Mouse (Mus musculus) midbrain, embryonic 13.5 days (tissue): ENCODE measurements around the gene Armc12. TPM values are rescaled to one million over a fixed set of nuclear protein-coding genes. Genes with fewer than 3 reads are reported as not detected.

ENCODE experiments used
- ATAC-seq: fragments of 200-750 bp; cut with Nextera tagmentation; 2 replicates; pipeline ENCODE4 v1.8.0; 2017; ENCODE audit warnings: mild to moderate bottlenecking, moderate TSS enrichment, moderate library complexity
- H3K27ac ChIP-seq: fragments of 300-500 bp; sonication (generic); 2 replicates; pipeline ENCODE4 v1.5.1; 2015; ENCODE audit warnings: inconsistent platforms, mild to moderate bottlenecking, moderate library complexity
- H3K27me3 ChIP-seq: fragments of 300-500 bp; sonication (generic); 2 replicates; pipeline ENCODE4 v1.6.1; 2015; ENCODE audit warnings: mild to moderate bottlenecking, inconsistent platforms
- H3K36me3 ChIP-seq: fragments of 300-500 bp; sonication (generic); 2 replicates; pipeline ENCODE4 v1.6.1; 2015; ENCODE audit warnings: mild to moderate bottlenecking, inconsistent platforms
- H3K4me1 ChIP-seq: fragments of 300-500 bp; sonication (generic); replicated peaks from 2 replicates; pipeline ENCODE4 v1.6.1; 2015; ENCODE audit warnings: inconsistent platforms
- H3K4me2 ChIP-seq: fragments of 300-500 bp; sonication (generic); replicated peaks from 2 replicates; pipeline ENCODE4 v1.6.1; 2015; ENCODE audit warnings: moderate library complexity, mild to moderate bottlenecking, inconsistent platforms
- H3K4me3 ChIP-seq: fragments of 300-500 bp; sonication (generic); replicated peaks from 2 replicates; pipeline ENCODE4 v1.5.1; 2015; ENCODE audit warnings: mild to moderate bottlenecking, inconsistent platforms
- H3K9ac ChIP-seq: fragments of 300-500 bp; sonication (generic); replicated peaks from 2 replicates; pipeline ENCODE4 v1.6.1; 2015; ENCODE audit warnings: mild to moderate bottlenecking, inconsistent platforms
- H3K9me3 ChIP-seq: fragments of 300-500 bp; sonication (generic); 2 replicates; pipeline ENCODE4 v1.6.1; 2016; ENCODE audit warnings: mild to moderate bottlenecking, inconsistent platforms
- WGBS: fragments of 180-500 bp; shearing (Covaris S2); methylation state at CpG from one replicate; pipeline ENCODE4 v1.1.7; 2015; 5-methylcytosine and 5-hydroxymethylcytosine counted together
- polyA plus RNA-seq: library from polyadenylated mRNA; unstranded; fragments of >200 nt; fragmentation: Nextera tagmentation; extraction: Ambion mirVana; gene quantifications from 2 replicates; pipeline ENCODE4 v1.2.1, GENCODE M21; 2015

Armc12 gene
- polyA plus RNA-seq, 1 experiment from 2014 or later = not detected

DNA sequence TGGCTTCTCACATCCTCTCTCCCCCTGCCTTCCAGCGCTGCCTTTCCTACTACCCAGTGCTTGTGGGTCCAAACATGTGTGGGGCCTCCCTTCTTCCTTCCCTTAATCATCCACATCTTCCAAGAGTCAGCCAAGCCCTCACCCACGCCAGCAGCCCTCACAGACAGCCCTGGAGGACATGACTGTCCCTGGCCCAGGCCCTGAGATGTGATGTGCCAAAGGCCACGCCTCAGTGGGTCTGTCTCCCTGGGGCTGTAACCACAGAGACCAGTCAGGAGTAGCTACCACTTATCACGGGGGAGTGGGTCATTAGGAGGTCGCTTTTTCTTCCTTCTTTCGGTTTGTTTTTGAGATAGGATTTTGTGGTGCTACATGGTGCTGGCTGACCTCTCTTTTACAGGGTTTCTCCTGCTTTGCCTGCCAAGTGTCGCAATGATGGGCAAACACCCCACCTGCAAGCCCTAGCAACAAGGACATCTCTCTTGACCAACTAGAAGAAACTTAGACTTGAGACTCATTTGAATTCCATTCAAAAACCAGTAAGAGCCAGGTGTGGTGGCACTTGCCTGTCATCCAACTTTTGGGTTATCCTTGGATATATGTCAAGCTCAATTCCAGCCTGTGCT lies 28.3 kb upstream of the Armc12 start:
- Histone ChIP-seq H3K9me3 (no peaks in the 10 kb centered on the region), H3K36me3 (no peaks in the 10 kb centered on the region), H3K4me3 (no peak overlapping the region), H3K4me1 (peaks cover 6% of the 10 kb centered on the region; the same call in 1 of the 2 replicates), H3K4me2 (no peak overlapping the region), H3K27me3 (no peaks in the 10 kb centered on the region), H3K9ac (no peak overlapping the region), H3K27ac (no peak overlapping the region)
- 71% methylated on average over 7 of the region's 7 CpGs for WGBS
- ATAC-seq = no peak

DNA sequence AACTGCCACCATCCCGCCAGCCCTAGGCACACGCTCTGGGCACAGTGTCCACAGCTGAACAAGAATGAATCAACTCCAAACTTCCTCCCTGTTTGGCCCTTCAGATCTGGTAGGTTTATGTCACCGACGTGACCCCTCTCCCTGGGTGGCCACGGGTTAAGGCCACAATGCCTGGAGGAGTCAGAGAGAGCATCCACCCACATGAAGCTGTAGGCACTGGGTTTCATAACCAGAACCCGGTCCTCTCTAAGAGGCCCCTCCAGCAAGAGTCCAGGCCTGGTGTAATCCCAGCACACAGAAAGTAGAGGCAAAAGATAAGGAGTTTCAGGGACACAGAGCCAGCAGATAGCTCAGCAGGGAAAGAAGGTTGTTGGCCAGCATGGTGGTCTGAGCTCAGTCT lies 26.4 kb upstream of the Armc12 start:
- no peak overlapping the region for H3K4me2 ChIP-seq

DNA sequence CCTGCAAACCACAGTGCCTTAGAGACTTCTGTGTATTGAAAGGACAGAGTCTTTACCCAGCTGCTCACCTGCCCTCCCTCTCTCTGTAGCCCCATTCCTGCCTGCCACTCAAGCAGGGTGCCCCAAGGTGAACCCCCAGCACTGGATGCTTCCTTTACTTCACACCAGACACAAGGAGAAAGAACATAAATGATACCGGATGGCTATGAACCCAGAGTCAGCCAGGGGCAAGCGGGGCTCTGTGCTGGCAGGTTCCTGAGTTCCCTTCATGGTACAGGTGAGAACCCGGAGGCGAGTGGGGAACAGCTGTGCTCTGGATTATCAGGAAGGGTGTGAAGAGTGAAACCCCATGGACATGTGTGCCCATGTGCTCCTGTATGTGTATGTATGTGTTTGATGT lies 25.0 kb upstream of the Armc12 start:
- Histone ChIP-seq H3K4me1 (peaks cover 14% of the 10 kb centered on the region), H3K36me3 (no peaks in the 10 kb centered on the region)
- no peak for ATAC-seq

More for the DNA sequence above, 26.4 kb upstream of the Armc12 start:
- Histone ChIP-seq H3K27me3 (no peaks in the 10 kb centered on the region), H3K4me1 (peaks cover 10% of the 10 kb centered on the region; the same call in 1 of the 2 replicates), H3K9ac (no peak overlapping the region), H3K9me3 (no peaks in the 10 kb centered on the region), H3K4me3 (no peak overlapping the region), H3K36me3 (no peaks in the 10 kb centered on the region), H3K27ac (no peak overlapping the region)
- no peak for ATAC-seq
- 87% methylated on average over 6 of the region's 6 CpGs for WGBS

DNA sequence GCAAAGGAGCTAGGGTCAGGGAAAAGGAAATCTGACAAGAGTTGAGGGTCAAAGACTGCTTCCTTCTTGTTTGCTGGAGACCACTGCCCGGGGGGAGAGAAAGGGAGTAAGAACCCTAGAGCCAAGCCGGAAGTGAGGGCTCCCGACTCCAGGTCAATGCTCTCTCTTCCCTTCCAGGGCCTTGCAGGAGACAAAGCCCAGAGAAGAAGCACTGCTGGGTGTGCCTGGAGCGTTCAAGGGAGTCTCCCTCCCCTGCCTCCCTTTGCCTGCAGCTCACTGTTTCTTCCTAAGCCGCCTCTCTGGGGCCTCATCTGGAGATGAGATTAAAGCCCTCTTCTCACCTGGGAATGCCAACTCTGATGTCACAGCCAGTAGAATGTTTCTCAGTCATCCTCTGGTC lies 23.7 kb upstream of the Armc12 start:
- H3K4me2 ChIP-seq = no peak overlapping the region

More for the DNA sequence above, 25.0 kb upstream of the Armc12 start:
- 93% methylated on average over 4 of the region's 4 CpGs for WGBS
- H3K4me2 ChIP-seq = no peak overlapping the region
- H3K27ac ChIP-seq = no peak overlapping the region
- no peaks in the 10 kb centered on the region for H3K9me3 ChIP-seq
- no peak overlapping the region for H3K4me3 ChIP-seq
- H3K9ac ChIP-seq = no peak overlapping the region
- H3K27me3 ChIP-seq = no peaks in the 10 kb centered on the region

DNA sequence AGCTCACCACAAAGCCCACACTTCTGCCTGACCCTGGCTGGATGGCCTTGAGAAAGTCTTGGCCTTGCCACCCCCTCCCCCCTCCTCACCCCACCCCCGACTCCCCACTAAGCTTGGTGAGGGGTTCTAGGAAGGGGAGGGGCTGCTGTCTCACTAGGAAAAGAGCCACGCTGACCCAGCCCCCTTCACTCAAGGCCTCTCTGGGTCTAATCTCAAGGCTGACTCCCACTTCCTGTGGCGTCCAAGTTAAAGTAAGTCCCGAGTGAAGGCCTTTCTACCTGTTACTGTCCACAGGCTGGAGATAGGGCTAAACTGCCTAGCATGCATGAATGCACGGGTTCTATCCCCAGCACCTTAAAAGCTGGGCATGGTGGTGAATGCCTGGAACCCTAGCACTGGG lies 23.1 kb upstream of the Armc12 start:
- no peak for ATAC-seq
- Histone ChIP-seq H3K27ac (no peak overlapping the region), H3K36me3 (no peaks in the 10 kb centered on the region), H3K9me3 (no peaks in the 10 kb centered on the region), H3K4me3 (no peak overlapping the region), H3K4me1 (peaks cover 24% of the 10 kb centered on the region), H3K9ac (no peak overlapping the region; the same call in 1 of the 2 replicates), H3K27me3 (peaks cover 5% of the 10 kb centered on the region; the same call in 1 of the 2 replicates), H3K4me2 (no peak overlapping the region)
- 29% methylated on average over 5 of the region's 5 CpGs for WGBS

More for the DNA sequence above, 23.7 kb upstream of the Armc12 start:
- no peaks in the 10 kb centered on the region for H3K36me3 ChIP-seq
- no peak overlapping the region for H3K27ac ChIP-seq
- peaks cover 5% of the 10 kb centered on the region; the same call in 1 of the 2 replicates for H3K27me3 ChIP-seq
- no peak for ATAC-seq
- 22% methylated on average over 5 of the region's 5 CpGs for WGBS
- no peaks in the 10 kb centered on the region for H3K9me3 ChIP-seq
- peaks cover 24% of the 10 kb centered on the region for H3K4me1 ChIP-seq
- H3K4me3 ChIP-seq = no peak overlapping the region
- H3K9ac ChIP-seq = no peak overlapping the region; the same call in 1 of the 2 replicates

DNA sequence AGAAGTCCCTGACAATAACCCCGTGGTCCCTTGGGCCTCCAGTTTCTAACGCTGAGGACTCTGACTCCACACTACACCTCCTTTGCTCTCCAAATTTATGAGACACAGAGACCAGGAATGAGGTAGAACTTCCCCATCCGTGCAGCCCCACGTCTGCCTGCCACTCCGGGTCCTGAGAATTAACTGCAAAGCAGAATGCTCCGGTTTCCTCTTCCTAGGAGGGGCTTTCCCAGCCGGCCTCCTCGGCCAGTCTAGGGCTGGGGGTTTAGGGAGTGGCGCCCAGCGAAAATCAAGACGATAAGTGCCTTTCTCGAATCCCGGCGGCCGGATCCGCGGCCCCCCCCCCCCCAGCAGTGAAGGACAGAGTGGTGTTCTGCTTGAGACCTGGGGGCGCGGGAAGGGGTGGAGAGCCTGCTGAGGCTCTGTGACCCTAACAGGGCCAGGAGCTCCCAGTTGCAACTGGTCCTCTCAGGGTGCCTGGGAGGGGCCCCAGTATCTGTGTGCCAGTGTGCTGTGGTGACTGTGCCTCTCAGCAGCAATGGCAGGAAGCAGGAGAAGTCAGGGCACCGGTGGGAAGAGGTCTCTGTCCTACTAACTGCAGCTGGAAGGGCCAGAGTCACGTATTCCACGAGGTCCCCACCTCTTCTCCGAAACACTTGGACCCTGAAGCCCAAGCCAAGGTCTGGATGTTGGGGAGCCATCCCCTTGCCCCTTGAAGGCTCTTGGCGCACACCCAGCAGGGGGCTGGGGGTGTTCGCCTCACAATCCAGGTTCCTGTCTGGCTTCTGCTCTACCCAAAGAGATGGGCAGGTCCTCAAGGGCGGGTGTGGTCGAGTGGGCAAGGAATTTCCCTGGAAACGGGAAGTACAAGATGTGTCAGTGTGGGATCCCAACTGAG lies 19.9 kb upstream of the Armc12 start:
- Histone ChIP-seq H3K4me3 (no peak overlapping the region), H3K27ac (no peak overlapping the region), H3K27me3 (peaks cover 10% of the 10 kb centered on the region; the same call in 1 of the 2 replicates), H3K4me2 (peak overlapping the region; percentile 16), H3K9me3 (no peaks in the 10 kb centered on the region), H3K36me3 (no peaks in the 10 kb centered on the region), H3K4me1 (peaks cover 24% of the 10 kb centered on the region), H3K9ac (no peak overlapping the region; the same call in 1 of the 2 replicates)
- WGBS = 8% methylated on average over 28 of the region's 28 CpGs
- ATAC-seq = no peak

DNA sequence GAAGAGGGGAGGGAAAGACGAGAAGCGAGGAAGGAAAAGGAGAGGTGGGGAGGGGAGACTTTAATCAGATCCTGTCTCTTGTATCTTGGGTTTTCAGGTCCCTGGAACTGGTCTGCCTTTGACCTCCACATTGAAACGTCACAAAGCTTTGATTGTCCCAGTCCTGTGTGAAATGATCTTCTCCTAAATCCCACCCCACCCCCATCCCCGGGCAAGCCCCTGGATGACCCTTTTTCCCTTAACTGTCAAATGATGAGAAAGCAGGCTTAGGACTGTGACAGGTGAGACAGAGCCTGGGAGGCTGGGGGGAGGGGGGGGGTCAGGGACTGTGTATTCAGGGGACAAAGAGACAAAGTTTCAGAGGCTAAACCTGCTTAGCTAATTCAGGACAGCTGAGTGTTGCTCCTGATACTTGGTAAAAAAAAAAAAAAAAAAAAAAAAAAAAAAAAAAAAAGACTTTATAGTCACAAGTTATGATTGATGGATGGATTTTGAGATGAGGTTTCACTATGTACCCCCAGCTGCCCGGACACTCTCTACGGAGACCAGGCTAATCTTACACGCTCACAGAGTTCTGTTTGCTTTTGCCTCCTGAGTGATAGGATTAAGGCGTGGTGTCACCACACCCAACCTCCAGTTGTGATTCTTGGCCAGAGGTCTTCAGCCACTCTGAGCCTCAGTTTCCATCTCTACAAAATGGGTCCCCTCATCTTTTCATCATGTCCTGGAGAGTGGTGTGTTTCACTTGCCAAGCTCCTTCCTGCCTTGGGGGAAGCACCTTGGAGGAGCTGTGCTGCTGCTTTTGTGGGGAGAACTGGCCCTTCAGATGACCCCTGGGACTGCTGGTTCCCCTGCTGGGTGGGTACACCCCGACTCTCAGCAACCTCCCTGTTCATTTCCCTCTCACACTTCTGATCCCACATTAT lies 18.7 kb upstream of the Armc12 start:
- Histone ChIP-seq H3K27me3 (peaks cover 21% of the 10 kb centered on the region), H3K4me3 (no peak overlapping the region), H3K9me3 (no peaks in the 10 kb centered on the region), H3K9ac (no peak overlapping the region), H3K4me1 (peaks cover 22% of the 10 kb centered on the region), H3K4me2 (no peak overlapping the region), H3K36me3 (no peaks in the 10 kb centered on the region), H3K27ac (no peak overlapping the region)
- 29% methylated on average over 9 of the region's 9 CpGs for WGBS
- no peak for ATAC-seq

DNA sequence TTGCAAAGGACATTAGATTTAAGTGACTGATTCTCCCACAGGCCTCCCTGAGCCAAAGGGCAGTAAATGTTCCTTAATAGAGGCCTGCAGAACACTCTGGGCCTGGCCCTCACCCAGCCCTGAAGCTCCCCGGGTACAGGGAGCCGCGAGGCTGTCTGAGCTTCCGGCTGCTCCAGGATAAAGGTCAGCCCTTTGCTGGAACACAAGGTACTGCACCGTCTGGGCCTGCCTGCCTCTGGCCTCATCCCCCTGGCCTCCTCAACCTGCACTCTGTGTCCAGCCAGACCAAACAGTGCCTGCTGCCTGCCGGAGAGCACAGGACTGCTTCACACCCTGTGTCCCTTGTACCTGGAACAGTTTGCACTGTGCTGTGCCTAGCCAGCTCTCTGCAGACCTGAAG lies 17.9 kb upstream of the Armc12 start:
- ATAC-seq = no peak
- no peaks in the 10 kb centered on the region for H3K9me3 ChIP-seq
- peaks cover 23% of the 10 kb centered on the region for H3K27me3 ChIP-seq
- H3K4me3 ChIP-seq = no peak overlapping the region
- H3K27ac ChIP-seq = no peak overlapping the region
- H3K4me1 ChIP-seq = peaks cover 18% of the 10 kb centered on the region
- H3K9ac ChIP-seq = no peak overlapping the region
- no peaks in the 10 kb centered on the region for H3K36me3 ChIP-seq
- H3K4me2 ChIP-seq = no peak overlapping the region
- WGBS = 58% methylated on average over 6 of the region's 6 CpGs

DNA sequence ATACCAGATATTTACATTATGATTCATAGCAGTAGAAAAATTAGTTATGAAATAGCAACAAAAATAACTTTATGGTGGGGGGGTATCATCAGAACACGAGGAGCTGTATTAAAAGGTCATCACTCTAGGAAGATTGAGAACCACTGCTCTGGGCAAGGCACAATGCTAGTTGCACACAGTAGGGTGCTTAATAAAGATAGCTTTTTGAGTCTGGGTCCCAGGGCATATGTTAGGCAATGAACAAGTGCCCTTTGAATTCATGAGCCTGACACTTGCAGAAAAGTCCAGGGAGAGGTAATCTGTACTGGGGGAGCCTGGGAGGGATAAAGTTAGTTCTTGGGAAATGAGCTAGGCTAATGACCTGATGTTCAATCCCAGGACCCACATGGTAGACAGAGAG lies 17.3 kb upstream of the Armc12 start:
- Histone ChIP-seq H3K4me2 (no peak overlapping the region), H3K36me3 (no peaks in the 10 kb centered on the region), H3K9ac (no peak overlapping the region), H3K4me3 (no peak overlapping the region), H3K9me3 (no peaks in the 10 kb centered on the region), H3K27ac (no peak overlapping the region), H3K4me1 (peaks cover 24% of the 10 kb centered on the region), H3K27me3 (peaks cover 23% of the 10 kb centered on the region)
- WGBS = 74% methylated on average over 1 of the region's 1 CpGs
- ATAC-seq = no peak

DNA sequence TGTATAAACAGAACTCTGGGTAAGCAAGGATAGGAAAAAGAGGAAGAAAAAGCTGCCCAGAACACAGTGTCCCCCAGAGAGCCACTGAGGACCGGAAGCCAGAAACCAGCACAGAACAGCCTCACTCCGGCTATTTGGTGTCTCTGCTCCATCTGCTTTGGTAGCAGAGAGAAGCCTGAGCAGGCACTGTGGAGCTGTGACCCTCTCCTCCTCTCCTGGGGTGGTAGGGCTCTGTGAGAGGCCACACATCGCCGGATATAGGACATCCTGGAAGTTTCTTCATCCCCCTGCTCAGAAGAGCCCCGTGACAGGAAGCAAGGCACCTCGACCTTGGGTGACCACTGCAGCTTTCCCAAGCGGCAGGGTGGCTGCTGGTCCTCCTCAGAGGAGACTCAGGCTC lies 16.8 kb upstream of the Armc12 start:
- no peak overlapping the region for H3K4me2 ChIP-seq
- H3K27ac ChIP-seq = no peak overlapping the region
- no peak overlapping the region for H3K4me3 ChIP-seq
- no peak for ATAC-seq
- H3K36me3 ChIP-seq = no peaks in the 10 kb centered on the region
- peaks cover 29% of the 10 kb centered on the region for H3K4me1 ChIP-seq
- H3K9ac ChIP-seq = no peak overlapping the region
- 72% methylated on average over 7 of the region's 7 CpGs for WGBS
- no peaks in the 10 kb centered on the region for H3K9me3 ChIP-seq
- peaks cover 28% of the 10 kb centered on the region for H3K27me3 ChIP-seq

DNA sequence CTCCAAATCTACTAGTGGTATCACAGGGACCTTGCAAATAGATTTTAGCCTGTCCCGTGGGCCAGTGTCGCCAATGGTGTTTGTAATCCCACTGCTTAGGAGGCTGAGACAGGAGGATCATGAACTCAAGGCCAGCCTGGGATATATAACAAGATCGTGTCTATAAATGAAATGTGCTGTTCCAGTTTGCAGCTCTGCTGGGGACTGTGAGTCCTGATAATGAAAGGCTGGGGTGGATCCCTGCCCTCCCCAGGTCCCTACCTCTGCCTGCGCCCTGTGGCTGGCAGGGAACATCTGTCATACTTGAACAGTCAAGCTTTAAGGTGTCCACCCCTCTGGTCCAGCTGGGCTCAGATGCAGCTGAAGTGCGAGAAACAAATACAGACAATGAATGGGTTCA lies 16.1 kb upstream of the Armc12 start:
- no peaks in the 10 kb centered on the region for H3K36me3 ChIP-seq
- no peak overlapping the region for H3K9ac ChIP-seq
- 60% methylated on average over 5 of the region's 5 CpGs for WGBS
- no peak overlapping the region for H3K27ac ChIP-seq
- peaks cover 34% of the 10 kb centered on the region for H3K27me3 ChIP-seq
- peaks cover 30% of the 10 kb centered on the region for H3K4me1 ChIP-seq
- no peaks in the 10 kb centered on the region for H3K9me3 ChIP-seq
- no peak overlapping the region for H3K4me3 ChIP-seq
- H3K4me2 ChIP-seq = no peak overlapping the region
- ATAC-seq = no peak
